Mouse (Mus musculus): ENCODE data around the gene Amigo1. TPM values are rescaled to one million over a fixed set of nuclear protein-coding genes. Genes with fewer than 3 reads are reported as not detected.

The Amigo1 gene
- polyA plus RNA-seq, 1 experiment from 2014 or later = 11.3 TPM

Other genes with a start within 250 kb of the Amigo1 start
- gene Gstm6, start 242.6 kb upstream of the Amigo1 start, polyA plus RNA-seq (2014; fragmentation: Nextera tagmentation; extraction: Ambion mirVana) = 8.1 and 9.3 TPM in 2 replicates
- not detected in 2 replicates for gene Gstm3, start 217.1 kb upstream of the Amigo1 start, polyA plus RNA-seq (2014; fragmentation: Nextera tagmentation; extraction: Ambion mirVana)
- 7.9 and 8.4 TPM in 2 replicates for gene Gstm2, start 199.9 kb upstream of the Amigo1 start, polyA plus RNA-seq (2014; fragmentation: Nextera tagmentation; extraction: Ambion mirVana)
- gene Gstm1, start 168.4 kb upstream of the Amigo1 start, polyA plus RNA-seq (2014; fragmentation: Nextera tagmentation; extraction: Ambion mirVana) = 92.3 and 106 TPM in 2 replicates
- 17.5 and 19.1 TPM in 2 replicates for gene Gstm4, start 141.4 kb upstream of the Amigo1 start, polyA plus RNA-seq (2014; fragmentation: Nextera tagmentation; extraction: Ambion mirVana)
- 43.8 and 45.5 TPM in 2 replicates for gene Ampd2, start 99.7 kb upstream of the Amigo1 start, polyA plus RNA-seq (2014; fragmentation: Nextera tagmentation; extraction: Ambion mirVana)
- gene Gnat2, start 93.5 kb upstream of the Amigo1 start, polyA plus RNA-seq (2014; fragmentation: Nextera tagmentation; extraction: Ambion mirVana) = 0.33 and 0.48 TPM in 2 replicates
- 132 and 142 TPM in 2 replicates for gene Gnai3, start 40.2 kb upstream of the Amigo1 start, polyA plus RNA-seq (2014; fragmentation: Nextera tagmentation; extraction: Ambion mirVana)
- gene Gpr61, start 31.5 kb upstream of the Amigo1 start, polyA plus RNA-seq (2014; fragmentation: Nextera tagmentation; extraction: Ambion mirVana) = 3.6 and 3.9 TPM in 2 replicates
- gene Cyb561d1, start 14.9 kb downstream of the Amigo1 start, polyA plus RNA-seq (2014; fragmentation: Nextera tagmentation; extraction: Ambion mirVana) = 2.4 and 2.7 TPM in 2 replicates
- 20.0 and 21.1 TPM in 2 replicates for gene Atxn7l2, start 24.6 kb downstream of the Amigo1 start, polyA plus RNA-seq (2014; fragmentation: Nextera tagmentation; extraction: Ambion mirVana)
- 0.17 and 0.50 TPM in 2 replicates for gene Sypl2, start 40.3 kb downstream of the Amigo1 start, polyA plus RNA-seq (2014; fragmentation: Nextera tagmentation; extraction: Ambion mirVana)
- gene Psma5, start 70.6 kb downstream of the Amigo1 start, polyA plus RNA-seq (2014; fragmentation: Nextera tagmentation; extraction: Ambion mirVana) = 251 and 253 TPM in 2 replicates
- 24.2 and 25.4 TPM in 2 replicates for gene Sort1, start 97.7 kb downstream of the Amigo1 start, polyA plus RNA-seq (2014; fragmentation: Nextera tagmentation; extraction: Ambion mirVana)
- gene Mybphl, start 178.6 kb downstream of the Amigo1 start, polyA plus RNA-seq (2014; fragmentation: Nextera tagmentation; extraction: Ambion mirVana) = 0.16 and 0.31 TPM in 2 replicates
- 5.6 and 9.6 TPM in 2 replicates for gene Psrc1, start 197.5 kb downstream of the Amigo1 start, polyA plus RNA-seq (2014; fragmentation: Nextera tagmentation; extraction: Ambion mirVana)
- 39.4 and 49.7 TPM in 2 replicates for gene Celsr2, start 229.2 kb downstream of the Amigo1 start, polyA plus RNA-seq (2014; fragmentation: Nextera tagmentation; extraction: Ambion mirVana)

Measured in hindbrain, embryonic 14.5 days (tissue).